Mouse (Mus musculus) embryonic fibroblast, embryonic 13.5 days (primary cell): ENCODE results near the gene Gabbr2.

ENCODE experiments used
- CTCF ChIP-seq: IDR thresholded peaks from 2 replicates; pipeline ENCODE4 v1.5.1; 2011; ENCODE audit warnings: mild to moderate bottlenecking, control low read depth, low read length, moderate library complexity, borderline replicate concordance; ENCODE audit not compliant: insufficient read depth
- POLR2A ChIP-seq: IDR thresholded peaks from 2 replicates; pipeline ENCODE4 v1.6.1; 2011; ENCODE audit warnings: low read depth, mild to moderate bottlenecking, control low read depth, low read length, moderate library complexity

DNA sequence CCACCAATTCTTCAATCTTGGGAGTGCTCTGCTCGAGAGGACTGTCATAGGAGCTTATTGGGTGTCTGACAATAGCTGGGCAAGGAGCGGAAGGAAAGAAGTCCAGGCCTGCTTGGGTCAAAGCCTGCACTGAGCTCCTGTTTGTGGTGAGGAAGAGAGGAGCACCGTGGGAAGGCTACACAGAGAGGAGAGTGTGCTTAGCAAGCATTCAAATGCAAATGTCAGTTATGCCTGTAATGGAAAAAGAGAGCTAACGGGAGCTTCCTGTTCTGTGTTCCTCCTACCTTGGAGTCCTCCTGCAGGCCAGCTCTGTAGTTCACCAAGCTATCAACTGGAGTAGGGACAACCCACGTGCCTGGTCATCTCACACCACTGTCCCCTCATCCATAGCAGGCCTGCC is 180.5 kb downstream of the Gabbr2 start:
- no peak for TF ChIP-seq POLR2A
- no peak for TF ChIP-seq CTCF
